Mouse (Mus musculus): ENCODE data around the gene Fam151b. TPM values are rescaled to one million over a fixed set of nuclear protein-coding genes. Genes with fewer than 3 reads are reported as not detected.

The Fam151b gene
- total RNA-seq (2021) = 1 to 10 TPM; 4.2 to 4.5 TPM
- long read RNA-seq, experiment 1, partial matches to known transcripts = 1 of 1 reads
- long read RNA-seq, experiment 1, other reads (novel, unspliced or antisense) = 0 of 1 reads
- long read RNA-seq, experiment 2, partial matches to known transcripts = 0 of 2 reads
- long read RNA-seq, experiment 2, other reads (novel, unspliced or antisense) = 0 of 2 reads

DNA sequence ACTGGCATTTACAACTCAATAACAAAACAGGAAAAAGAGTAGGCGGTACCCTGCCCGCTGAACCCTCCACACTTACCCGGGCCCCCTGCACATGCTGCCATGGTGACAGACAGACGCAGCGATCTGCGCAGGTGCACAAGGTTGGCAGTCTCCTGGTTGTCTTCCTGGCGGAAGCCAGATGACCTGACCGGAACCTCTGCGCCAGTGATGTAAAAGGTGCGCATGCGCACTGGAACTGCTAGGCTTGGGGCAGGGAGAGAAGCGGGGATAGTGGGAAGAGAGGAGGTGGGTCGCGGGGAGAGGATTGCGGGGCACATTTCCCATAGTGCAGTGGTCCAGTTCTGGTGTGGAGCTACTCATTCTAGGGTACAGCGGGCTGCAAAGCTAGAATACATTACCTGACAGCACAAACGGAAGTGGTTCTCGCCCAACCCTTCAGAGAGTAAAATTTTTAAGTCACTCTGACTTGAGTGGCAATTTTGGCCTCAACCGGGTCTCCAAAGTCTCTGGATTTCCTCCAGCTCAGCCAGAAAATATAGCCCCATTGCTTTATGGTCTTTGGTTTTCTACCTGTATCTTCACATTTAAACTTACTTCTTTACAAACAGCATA, at the start of gene Fam151b:
Gene Fam151b, minus strand, starts transcription at position 164 of the 612 bp plus-strand sequence.
- peak; percentile 66 to 85 for DNase-seq (ENCODE audit: low spot score in 2 of 2)

DNA sequence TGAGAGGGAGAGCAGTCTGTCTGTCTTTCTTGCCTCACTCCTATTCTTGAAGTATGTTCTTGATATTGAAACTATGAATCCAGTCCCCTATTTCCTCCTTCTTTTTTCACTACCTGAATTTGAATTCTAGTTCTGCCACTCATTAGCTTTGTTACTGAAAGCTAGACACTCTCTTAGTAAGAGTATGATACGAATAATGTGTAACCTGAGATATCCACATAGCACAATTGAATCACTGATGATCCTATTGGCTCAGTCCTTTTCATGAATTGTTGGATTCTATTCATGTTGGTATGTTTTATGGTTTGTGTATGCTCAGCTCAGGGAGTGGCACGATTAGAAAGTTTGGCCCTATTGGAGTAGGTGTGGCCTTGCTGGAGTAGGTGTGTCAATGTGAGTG, 48.4 kb upstream of the Fam151b start:
- no peak for DNase-seq (ENCODE audit: low spot score in 2 of 2)

DNA sequence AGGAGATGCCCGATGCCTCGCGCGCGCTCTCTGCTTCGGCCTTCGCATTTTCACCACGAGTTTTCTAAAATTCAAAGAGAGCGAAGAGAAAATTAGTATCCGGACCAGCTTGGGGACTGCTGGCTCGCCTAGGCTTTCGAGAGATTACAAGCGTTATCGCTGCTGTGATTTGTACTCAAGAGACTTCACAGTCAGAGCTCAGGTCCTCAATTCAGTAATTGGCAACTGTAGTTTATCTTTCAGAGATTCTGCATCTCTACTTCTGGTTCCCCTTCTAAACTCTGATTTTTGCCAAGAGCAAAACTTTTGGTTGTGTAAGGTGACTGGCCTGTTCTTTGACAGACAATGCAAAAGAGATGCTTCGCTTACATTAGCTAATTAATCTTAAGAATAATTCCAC, 47.4 kb upstream of the Fam151b start:
- no peak for DNase-seq (ENCODE audit: low spot score in 2 of 2)

DNA sequence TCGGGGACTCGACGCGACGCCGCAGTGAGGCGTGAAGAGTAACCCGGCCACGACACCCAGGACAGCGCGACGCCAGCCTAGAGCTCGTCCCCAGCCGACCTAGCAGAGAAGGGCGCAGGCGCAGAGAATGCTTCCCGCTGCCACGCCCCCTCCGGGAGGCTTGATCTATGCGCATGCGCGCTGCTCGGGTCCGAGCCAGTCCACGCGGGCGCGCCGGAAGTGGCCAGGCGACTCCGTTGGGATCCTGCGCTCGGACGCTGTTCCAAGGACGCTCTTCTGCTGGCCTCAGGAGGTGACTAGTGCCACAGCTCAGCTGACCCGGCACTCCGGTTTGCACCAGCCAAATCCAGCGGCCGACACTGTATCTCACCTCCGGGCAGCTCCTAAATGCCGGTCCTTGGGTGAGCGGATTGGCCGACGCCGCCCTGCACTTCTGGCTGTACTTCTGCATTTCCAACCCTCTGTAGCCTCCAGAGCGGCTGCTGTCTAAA, 47.0 kb upstream of the Fam151b start, which contains the start of gene Zfyve16:
Gene Zfyve16, minus strand, starts transcription at position 148 of the 491 bp plus-strand sequence.
- DNase-seq (ENCODE audit: low spot score in 2 of 2) = peak; percentile 99

DNA sequence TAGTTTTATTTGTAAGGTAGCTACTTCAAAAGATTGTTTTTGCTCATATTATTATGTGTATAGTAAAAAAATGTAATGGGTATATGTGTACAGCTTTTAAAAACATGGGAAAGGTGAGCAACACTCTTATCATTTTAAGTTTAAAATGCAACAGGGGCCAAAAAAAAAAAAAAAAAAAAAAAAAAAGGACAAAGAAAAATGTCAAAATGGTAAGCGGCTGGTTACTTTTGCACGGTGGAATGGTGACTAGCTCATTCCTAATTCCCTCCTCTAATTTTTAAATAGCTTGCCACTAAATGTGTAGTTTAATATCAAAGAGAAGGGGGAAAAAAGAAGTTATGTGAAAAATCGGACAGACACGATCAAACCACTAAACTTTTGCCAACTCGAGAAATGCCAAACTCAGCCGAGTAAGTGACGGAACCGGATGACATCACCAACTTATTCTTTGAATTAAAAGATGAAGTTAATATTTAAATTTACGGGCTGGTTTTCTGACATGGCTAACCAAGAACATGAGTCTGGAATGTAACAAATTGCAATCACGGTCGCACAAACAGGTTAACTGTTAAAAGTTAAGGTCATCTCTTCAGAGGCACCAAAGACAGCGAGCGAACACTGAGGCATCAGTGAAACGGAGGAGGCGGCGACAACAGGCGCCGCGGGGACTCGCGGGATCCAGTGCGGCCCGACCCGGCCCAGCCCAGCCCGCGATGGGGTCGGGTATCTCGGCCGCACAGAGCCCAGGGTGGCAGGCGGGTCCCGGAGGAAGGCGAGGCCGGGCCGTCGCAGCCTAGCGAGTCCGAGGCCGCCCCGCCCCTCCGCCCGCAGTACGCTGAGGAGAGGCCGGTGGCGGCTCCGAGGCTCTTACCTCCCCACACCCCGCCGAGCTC, 46.3 kb upstream of the Fam151b start:
- DNase-seq (ENCODE audit: low spot score in 2 of 2) = no peak

DNA sequence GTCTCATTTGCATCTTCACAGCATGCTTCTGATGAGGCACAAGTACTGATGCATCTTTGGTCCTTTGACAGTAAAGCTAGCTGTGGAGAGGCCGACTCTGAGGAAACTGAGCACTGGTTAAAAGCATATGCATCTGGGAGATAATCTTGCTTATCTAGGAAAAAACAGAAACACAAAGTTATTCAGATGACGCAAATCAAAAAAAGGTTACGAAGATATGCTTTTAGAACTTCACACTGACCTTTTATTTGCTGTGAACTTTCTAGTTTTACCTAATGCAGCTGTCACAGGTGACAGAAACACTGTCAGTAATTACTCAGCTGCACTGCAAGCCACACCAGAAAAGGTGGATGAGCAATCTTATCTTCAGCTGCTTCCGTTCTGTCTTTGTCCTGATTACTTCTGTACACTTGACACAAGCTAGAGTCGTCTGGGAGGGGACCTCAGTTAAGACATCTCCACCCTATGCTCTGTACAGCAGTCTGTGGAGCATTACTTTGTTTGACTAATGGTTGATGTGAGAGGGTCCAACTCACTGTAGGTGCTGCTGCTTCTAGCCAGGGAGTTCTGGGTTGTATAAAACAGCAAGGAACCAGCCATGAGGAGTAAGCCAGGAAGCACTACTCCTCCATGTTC, 39.5 kb upstream of the Fam151b start:
- no peak for DNase-seq (ENCODE audit: low spot score in 2 of 2)

DNA sequence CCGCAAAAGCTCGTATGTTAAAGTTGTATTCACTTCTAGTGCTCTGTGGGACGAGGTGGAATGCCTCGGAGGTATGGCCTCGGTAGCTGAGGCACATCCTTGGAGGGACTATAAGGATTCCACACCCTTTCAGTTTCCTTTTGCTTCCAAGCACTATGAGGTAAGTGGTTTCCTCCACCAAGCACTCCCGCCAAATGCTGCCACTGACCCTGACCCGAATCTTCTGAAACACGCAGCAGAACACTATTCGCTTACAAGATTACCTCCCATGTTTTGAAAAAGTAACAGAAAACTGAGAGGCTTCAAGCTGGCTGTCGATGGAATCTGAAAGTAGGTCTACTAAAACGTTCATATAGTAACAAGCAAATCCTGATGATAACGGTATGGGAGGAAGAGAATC, 21.1 kb upstream of the Fam151b start:
- no peak for DNase-seq (ENCODE audit: low spot score in 2 of 2)

DNA sequence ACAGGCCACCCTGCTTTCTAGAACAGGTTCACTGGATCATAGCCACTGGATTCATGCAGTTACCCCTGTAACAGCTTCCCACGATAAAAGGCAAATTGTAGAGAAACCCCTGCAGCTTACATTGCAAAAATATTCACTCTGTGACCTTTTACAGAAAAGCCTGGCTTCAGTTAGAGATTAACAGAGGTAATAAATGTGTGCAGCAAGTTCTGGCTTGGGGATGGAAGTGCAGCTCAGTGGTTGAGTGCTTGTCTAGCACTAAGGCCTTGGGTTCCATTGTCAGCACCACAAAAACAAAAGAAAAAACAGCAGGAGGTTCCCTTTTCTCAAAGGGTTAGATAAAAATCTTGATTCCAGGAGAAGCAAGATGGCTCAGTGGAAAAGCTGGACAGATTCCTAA, 8.1 kb upstream of the Fam151b start:
- no peak for DNase-seq (ENCODE audit: low spot score in 2 of 2)

DNA sequence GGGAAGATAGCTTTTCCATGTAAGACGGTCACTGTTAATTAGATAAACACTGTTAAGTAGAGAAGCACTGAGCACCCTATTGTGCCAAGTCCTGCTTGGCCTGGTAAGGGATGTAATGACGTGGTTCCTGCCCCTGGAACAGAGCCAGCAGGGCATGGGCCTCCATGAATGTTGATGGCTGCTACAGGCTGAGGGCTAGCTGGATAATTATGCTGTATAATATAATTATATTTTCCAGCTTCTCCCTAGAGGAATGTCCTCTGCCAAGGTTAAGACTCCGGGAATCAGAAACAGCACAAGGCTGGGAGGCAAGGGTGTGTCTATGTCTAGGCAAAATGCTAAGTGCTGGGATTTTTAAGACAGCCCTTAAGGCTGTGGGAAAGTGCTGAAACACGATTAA, 7.0 kb upstream of the Fam151b start:
- DNase-seq (ENCODE audit: low spot score in 2 of 2) = peak in 1 of 2 experiments; percentile 15

DNA sequence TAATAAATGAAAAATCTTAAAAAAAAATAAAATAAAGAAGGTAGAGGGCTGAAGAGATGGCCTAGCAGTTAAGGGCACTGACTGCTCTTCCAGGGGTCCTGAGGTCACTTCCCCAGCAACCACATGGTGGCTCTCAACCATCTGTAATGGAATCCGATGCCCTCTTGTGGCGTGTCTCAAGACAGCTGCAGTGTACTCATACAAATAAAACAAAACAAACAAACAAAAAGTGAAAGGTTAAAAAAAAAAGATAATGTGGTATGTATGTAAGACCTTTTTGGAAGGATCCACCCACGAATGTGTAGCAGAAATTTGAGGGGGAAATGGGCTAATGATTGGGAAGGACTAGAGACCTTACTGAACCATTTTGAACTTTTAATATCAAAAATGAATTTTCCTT, 467 bp downstream of the Fam151b start:
- peak in 1 of 2 experiments; percentile 31 for DNase-seq (ENCODE audit: low spot score in 2 of 2)

DNA sequence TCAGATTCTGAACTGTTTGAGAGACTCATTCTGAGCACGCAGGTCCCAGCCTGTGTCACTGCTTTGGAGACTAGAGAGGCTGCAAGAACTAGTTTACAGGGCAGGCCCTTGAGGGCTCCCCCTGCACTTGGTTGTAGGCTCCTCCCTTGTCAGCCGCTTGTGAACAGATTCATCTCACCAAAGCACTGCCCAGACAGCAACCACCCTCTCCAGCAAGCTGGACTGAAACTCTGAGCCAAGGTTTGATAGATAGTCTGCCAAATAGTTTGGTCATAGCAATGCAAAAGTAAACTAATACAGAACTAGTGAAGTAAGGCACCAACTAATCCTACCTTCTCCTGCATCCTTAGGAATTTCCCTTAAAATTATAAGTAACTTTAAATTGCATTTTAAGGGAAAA, 13.7 kb downstream of the Fam151b start:
- no peak for DNase-seq (ENCODE audit: low spot score in 2 of 2)

DNA sequence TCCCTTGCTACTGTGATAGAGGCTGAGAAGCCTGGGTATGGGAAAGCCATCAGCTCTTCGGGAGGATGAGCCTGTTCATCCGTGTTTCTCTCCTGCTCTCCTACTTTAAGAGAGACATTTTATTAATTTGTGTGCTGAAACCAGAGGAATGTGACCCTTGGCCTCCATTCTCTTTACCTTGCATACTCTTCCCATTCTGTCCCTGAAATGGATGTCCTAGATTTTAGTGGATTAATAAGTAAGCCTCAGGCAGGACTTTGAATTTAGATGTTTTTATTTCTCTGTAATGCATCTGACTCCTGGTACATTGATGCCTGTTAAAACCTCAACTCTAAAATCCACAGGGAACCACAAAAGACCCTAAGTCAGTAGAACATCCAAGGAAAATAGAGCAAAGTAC, 14.4 kb downstream of the Fam151b start:
- no peak for DNase-seq (ENCODE audit: low spot score in 2 of 2)

DNA sequence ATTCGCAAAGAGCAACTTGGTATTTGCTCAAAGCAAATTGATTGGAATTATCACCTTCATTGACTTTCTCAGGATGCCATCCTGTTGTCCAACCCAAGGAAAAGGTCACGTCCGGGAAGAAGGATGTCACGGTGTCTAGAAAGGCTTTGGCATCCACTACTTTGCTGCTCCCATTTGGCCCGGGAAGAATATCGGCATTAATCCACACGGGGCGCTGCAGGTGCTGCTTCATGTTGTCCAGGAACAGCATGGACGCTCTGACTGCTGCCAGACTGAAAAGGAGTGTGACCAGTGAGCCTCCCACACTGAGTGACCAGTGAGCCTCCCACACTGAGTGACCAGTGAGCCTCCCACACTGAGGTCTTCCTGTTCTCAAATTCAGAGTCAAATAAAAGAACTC, 15.9 kb downstream of the Fam151b start:
- no peak for DNase-seq (ENCODE audit: low spot score in 2 of 2)

DNA sequence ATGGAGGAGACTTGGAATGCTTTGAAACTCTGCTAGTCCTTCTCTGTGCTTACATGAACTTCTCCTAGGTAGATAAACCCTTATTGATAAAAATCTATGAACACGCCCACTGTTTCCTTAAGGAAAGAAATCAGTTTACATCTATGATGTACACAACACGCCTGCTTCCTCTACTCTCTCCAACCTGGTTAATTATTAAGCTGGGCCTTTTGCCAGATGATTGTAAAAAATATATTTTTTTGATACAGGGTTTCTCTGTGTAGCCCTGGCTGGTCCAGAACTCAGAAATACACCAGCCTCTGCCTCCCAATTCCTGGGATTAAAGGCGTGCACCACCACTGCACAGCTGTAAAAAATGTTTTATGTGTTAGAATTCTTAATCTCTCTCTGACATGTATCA, 19.1 kb downstream of the Fam151b start:
- no peak for DNase-seq (ENCODE audit: low spot score in 2 of 2)

DNA sequence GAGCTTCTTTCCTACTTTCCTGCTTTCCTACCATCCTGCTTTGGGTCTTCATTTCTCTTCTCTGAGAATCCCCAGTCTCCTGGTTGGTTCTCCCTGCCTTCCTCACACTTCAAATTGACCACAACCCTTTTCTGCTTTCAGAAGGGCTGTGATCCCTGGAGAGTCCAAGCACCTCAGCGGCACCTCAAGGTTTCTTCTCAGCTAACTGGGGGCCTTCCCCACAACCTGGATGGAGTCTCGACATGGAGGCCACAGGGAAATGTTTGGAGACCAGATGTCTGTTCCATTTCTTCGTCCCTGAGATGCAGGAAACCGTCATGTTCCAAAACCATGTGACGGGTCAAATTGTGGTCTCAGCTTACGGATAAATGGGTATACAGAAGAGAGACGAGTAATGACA, 36.9 kb downstream of the Fam151b start:
- DNase-seq (ENCODE audit: low spot score in 2 of 2) = peak in 1 of 2 experiments; percentile 11

DNA sequence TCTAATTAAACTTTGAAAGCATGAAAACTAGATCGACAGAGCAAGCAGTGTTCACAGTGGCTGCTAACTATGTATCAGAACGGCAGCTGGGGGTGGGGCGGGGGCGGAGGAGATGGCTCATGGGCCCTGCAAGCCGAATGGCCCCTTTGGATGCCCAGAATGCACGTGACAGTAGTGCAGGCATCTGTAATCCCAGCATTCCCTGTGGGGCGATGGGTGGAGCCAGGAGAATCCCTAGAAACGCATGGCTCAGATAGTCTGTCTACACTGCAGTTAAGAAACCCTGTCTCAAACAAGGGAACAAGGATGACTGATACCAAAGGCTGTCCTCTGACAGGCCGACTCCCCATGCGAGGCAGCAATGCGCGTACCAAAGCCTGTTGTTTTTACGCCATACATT, 43.5 kb downstream of the Fam151b start:
- no peak for DNase-seq (ENCODE audit: low spot score in 2 of 2)

DNA sequence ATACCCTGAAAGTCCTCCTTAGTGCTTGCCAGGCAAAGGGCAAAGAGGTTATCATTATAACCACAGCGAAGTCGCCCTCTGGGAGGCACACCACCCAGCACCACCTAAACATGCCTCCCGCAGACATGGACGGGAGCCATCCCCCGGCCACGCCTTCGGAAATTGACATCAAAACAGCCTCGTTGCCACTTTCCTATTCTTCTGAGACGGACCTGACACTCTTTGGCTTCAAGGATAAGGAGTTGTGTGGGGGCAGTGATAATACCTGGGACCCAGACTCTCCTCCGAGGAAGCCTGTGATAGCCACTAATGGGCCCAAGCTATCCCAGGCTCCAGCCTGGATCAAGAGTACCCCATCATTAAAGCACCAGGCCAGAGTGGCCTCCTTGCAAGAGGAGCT, 45.2 kb downstream of the Fam151b start:
- DNase-seq (ENCODE audit: low spot score in 2 of 2) = no peak

DNA sequence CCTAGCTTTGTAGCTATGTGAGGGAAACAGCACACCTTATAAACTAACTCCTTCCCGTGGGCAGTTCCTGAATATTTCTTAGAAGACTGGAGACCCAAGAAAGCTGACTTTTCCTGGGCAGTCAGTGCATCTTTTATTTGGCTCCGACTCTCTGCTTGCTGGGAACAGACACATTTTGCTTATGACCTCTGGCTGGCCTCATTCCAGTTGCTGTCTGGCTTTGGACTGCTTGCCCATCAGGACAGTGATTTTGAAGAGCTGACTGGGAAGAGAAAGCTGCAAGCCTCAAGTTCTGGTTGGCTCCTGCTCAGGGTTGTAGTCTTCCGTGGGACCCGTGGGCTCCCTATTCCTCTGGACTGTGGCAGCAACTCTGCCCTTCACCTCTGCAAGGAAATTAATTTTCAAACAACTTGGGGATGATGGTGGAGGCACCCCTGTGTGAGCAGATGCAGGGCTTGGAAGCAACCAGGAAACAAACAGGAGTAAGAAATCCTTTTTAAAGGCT, 56.4 kb downstream of the Fam151b start:
- no peak for DNase-seq (ENCODE audit: low spot score in 2 of 2)

DNA sequence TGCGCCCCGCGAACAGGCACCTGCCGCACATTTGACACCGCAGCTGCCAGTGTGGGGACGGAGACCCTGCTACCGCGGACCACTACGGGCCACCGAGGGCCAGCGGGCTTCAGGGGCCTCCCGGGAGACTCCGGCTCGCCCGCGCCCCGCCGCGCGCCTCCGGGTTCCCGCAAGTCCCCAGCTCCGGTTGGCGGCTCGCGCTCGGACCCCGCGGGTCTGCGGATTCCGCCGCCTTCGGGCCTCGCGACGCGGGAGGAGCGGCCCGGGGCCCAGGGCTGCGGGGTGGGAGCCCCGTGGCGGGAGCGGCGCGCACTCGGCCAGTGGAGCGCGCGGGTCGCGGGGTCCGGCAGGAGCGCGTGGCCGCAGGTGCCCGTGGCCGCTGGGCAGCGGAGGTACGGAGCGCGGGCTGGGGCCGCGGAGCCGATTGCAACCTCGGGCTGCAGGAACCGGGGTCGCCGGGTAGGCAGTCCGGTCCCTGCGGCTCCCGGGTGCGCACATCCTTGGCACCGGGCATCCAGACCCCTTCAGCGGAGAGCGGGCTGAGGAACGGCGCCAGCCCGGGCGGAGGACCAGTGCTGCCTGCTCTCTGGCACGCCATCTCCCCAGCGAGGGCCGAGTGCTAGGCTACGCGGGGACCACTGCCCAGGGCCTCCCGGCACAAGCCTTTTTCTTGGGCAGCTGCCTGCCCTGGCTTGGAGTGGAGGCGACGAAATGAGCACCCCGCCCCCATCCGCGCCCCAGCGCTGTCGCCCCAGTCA, 57.3 kb downstream of the Fam151b start:
- peak in 1 of 2 experiments; percentile 22 for DNase-seq (ENCODE audit: low spot score in 2 of 2)

DNA sequence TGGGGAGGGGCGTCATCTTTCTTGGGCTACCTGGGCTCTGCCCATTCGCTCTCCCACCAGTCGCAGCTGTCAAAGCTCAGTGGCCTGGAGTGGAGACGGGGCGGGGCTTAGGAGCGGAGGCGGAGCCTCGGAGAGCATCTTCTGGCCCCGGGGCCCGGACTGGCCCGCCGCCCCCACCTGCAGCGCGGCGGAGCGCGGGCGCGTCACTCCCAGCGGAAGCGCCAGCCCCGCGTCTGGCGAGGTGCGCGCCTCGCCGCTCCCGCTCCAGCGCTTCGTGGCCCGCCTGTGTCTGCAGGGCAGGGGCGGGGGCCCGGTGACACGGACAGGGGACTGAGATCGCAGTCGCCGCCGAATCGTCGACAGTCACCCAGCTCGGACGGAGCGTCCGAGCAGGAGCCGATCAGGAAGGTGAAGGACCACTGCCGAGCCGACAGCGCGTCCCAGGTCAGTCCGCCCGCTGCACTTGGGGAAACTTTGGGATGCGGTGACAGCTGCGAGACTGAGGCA, 58.0 kb downstream of the Fam151b start, which contains the start of gene Ankrd34b:
Gene Ankrd34b, plus strand, starts transcription at position 139 of the 507 bp plus-strand sequence.
- peak in 1 of 2 experiments; percentile 14 for DNase-seq (ENCODE audit: low spot score in 2 of 2)

Measured in gastrocnemius, postnatal 4 days (tissue).